Mouse (Mus musculus): ENCODE data around the gene Pde3b. TPM values are rescaled to one million over a fixed set of nuclear protein-coding genes. Genes with fewer than 3 reads are reported as not detected.

Pde3b gene
- polyA plus RNA-seq, 1 experiment from 2014 or later = 3.4 TPM

DNA sequence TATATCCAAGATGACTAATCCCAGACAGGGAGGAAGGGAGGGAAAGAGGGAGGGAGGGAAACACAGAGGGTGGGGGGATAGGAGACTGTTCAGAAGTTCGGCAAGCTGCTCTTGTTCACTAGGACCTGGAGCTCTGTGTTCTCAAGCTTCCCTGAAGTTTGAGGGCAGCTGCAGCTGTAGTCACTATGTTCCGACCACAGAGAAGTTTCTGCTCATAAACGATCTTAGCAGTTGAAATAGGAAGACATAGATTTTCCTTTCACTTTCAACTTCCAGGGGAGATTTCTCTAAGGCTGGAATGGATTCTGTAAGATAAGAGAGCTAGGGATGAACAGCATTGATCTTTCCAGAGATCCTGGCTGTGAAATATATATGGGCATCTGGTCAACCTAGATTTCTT lies 161.8 kb downstream of the Pde3b start:
- no peak for ATAC-seq
- Histone ChIP-seq H3K27ac (ENCODE audit: low read depth, low read length) (no peak overlapping the region), H3K4me2 (ENCODE audit: low read length) (no peak overlapping the region), H3K4me3 (ENCODE audit: low read length) (no peak overlapping the region), H3K4me1 (ENCODE audit: control insufficient read depth, insufficient read depth, low read depth, low read length) (no peaks in the 10 kb centered on the region), H3K9me3 (ENCODE audit: control insufficient read depth, low read length) (no peaks in the 10 kb centered on the region), H3K36me3 (ENCODE audit: control insufficient read depth, insufficient read depth, low read length) (no peaks in the 10 kb centered on the region), H3K27me3 (replicated peaks; ENCODE audit: control insufficient read depth, insufficient read depth, low read length) (no peaks in the 10 kb centered on the region), H3K9ac (ENCODE audit: low read depth, low read length) (no peak overlapping the region)
- WGBS = 82% methylated on average over 3 of the region's 3 CpGs

DNA sequence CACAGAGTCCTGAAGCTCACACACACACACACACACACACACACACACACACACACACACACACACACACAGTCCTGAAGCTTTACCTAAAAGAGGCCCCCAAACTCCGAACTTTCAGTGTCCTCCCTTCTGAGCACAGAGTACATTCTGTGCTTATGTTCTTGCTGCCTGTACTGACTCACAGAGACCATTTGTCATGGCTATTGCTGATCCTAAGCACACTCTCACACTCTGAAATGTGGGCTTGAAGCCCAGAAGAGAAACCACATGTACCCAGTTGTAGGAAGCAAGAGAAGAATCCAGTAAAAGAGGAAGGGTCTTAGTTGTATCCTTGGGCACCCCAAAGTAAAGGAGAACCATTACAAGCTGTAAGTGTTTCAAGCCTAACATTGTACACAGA lies 162.6 kb downstream of the Pde3b start:
- Histone ChIP-seq H3K27me3 (replicated peaks; ENCODE audit: control insufficient read depth, insufficient read depth, low read length) (no peaks in the 10 kb centered on the region), H3K36me3 (ENCODE audit: control insufficient read depth, insufficient read depth, low read length) (no peaks in the 10 kb centered on the region), H3K27ac (ENCODE audit: low read depth, low read length) (no peak overlapping the region), H3K4me1 (ENCODE audit: control insufficient read depth, insufficient read depth, low read depth, low read length) (no peaks in the 10 kb centered on the region), H3K9ac (ENCODE audit: low read depth, low read length) (no peak overlapping the region), H3K4me2 (ENCODE audit: low read length) (no peak overlapping the region), H3K4me3 (ENCODE audit: low read length) (no peak overlapping the region), H3K9me3 (ENCODE audit: control insufficient read depth, low read length) (no peaks in the 10 kb centered on the region)
- ATAC-seq = no peak
- WGBS = 73% methylated on average over 1 of the region's 1 CpGs

DNA sequence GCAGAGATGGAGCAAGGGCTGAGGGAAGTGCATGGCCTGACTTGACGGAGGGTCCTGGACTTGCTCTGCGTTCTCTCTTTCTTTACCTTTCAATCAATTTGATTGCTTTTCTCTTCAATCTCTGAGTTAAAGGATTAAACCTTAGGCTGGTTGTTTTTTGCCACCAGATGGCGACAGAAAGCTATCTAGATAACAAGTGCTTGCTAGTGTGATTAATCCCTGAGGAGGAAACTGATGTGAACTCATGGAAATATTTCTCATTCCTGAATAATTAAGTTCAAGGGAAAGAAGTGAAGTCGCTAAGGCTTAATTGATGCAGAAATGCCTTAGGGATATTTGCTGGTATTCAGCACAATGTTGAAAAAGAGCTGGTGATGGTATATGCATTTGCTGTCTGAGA lies 165.3 kb downstream of the Pde3b start:
- no peaks in the 10 kb centered on the region for H3K9me3 ChIP-seq (ENCODE audit: control insufficient read depth, low read length)
- ATAC-seq = 0 out of 2 replicates have a peak, but pooled peaks have one; percentile 48
- WGBS = 10% methylated on average over 4 of the region's 4 CpGs
- no peak overlapping the region for H3K4me3 ChIP-seq (ENCODE audit: low read length)
- H3K9ac ChIP-seq (ENCODE audit: low read depth, low read length) = no peak overlapping the region
- H3K27me3 ChIP-seq (replicated peaks; ENCODE audit: control insufficient read depth, insufficient read depth, low read length) = no peaks in the 10 kb centered on the region
- no peaks in the 10 kb centered on the region for H3K4me1 ChIP-seq (ENCODE audit: control insufficient read depth, insufficient read depth, low read depth, low read length)
- no peaks in the 10 kb centered on the region for H3K36me3 ChIP-seq (ENCODE audit: control insufficient read depth, insufficient read depth, low read length)
- H3K4me2 ChIP-seq (ENCODE audit: low read length) = no peak overlapping the region
- H3K27ac ChIP-seq (ENCODE audit: low read depth, low read length) = no peak overlapping the region

DNA sequence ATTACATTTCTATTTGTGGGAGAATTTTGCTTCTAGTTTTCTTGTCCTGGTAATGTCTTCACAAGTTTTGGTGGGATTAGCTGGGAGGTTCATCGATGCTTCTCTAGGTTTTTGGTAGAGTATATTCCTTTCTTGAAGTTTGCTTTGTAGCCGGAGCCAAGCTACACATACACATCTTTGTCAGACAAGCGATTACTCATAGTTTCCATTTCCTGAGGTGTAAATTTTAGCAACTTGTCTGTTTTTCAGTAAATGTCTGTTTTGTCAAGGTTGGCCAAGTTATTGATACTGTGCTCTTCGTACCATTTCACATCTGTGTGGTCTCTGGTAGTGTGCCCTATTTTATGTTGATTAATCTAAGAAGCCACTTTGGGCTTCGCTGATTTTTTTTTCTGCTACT lies 166.1 kb downstream of the Pde3b start:
- WGBS = 89% methylated on average over 5 of the region's 5 CpGs
- ATAC-seq = no peak
- no peak overlapping the region for H3K9ac ChIP-seq (ENCODE audit: low read depth, low read length)
- H3K4me2 ChIP-seq (ENCODE audit: low read length) = no peak overlapping the region
- no peaks in the 10 kb centered on the region for H3K9me3 ChIP-seq (ENCODE audit: control insufficient read depth, low read length)
- no peak overlapping the region for H3K27ac ChIP-seq (ENCODE audit: low read depth, low read length)
- no peaks in the 10 kb centered on the region for H3K27me3 ChIP-seq (replicated peaks; ENCODE audit: control insufficient read depth, insufficient read depth, low read length)
- H3K36me3 ChIP-seq (ENCODE audit: control insufficient read depth, insufficient read depth, low read length) = no peaks in the 10 kb centered on the region
- H3K4me3 ChIP-seq (ENCODE audit: low read length) = no peak overlapping the region
- no peaks in the 10 kb centered on the region for H3K4me1 ChIP-seq (ENCODE audit: control insufficient read depth, insufficient read depth, low read depth, low read length)

DNA sequence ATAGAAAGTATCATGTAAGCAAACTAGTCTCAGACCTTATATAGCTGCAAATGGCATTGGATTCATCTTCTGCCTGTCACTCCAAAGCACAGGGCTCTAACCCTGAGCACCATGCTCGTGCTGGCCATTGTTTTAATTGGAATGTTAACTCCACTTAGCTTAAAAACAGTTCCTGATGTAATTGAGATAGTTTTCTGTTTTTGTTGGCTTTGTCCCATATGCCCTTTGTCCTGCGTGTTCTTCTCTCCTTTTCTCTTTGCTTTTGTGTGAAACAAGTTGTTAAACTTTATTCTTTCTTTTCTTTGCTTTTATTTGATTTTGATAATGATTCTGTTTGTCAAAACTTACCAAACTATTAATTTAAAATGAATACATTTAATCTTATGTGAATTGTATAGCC lies 167.4 kb downstream of the Pde3b start:
- Histone ChIP-seq H3K9ac (ENCODE audit: low read depth, low read length) (no peak overlapping the region), H3K4me2 (ENCODE audit: low read length) (no peak overlapping the region), H3K4me3 (ENCODE audit: low read length) (no peak overlapping the region), H3K4me1 (ENCODE audit: control insufficient read depth, insufficient read depth, low read depth, low read length) (no peaks in the 10 kb centered on the region), H3K27ac (ENCODE audit: low read depth, low read length) (no peak overlapping the region), H3K9me3 (ENCODE audit: control insufficient read depth, low read length) (no peaks in the 10 kb centered on the region), H3K27me3 (replicated peaks; ENCODE audit: control insufficient read depth, insufficient read depth, low read length) (no peaks in the 10 kb centered on the region), H3K36me3 (ENCODE audit: control insufficient read depth, insufficient read depth, low read length) (no peaks in the 10 kb centered on the region)
- WGBS = 58% methylated on average over 2 of the region's 2 CpGs
- no peak for ATAC-seq

Other genes starting within 250 kb of the Pde3b start
- 86.6 and 92.8 TPM in 2 replicates for gene Copb1, start 160.6 kb upstream of the Pde3b start, polyA plus RNA-seq (2015; fragmentation: Nextera tagmentation; extraction: Ambion mirVana)
- 340 and 357 TPM in 2 replicates for gene Psma1, start 139.2 kb upstream of the Pde3b start, polyA plus RNA-seq (2015; fragmentation: Nextera tagmentation; extraction: Ambion mirVana)
- 1.1 and 1.2 TPM in 2 replicates for gene Cyp2r1, start 147.7 kb downstream of the Pde3b start, polyA plus RNA-seq (2015; fragmentation: Nextera tagmentation; extraction: Ambion mirVana)
- gene Calca, start 221.1 kb downstream of the Pde3b start, polyA plus RNA-seq (2015; fragmentation: Nextera tagmentation; extraction: Ambion mirVana) = 26.8 and 28.2 TPM in 2 replicates

All from hindbrain, embryonic 16.5 days (tissue).